Mouse (Mus musculus) cerebellum, adult 9-10 months (tissue): ENCODE data around the gene Ren1.
"Not testable (repeated sequence)": the region's sequence is repeated elsewhere in the genome, so short reads cannot be mapped to it uniquely, and the experiment has no call there.

Experiments used
- DNase-seq: peaks from one replicate; pipeline ENCODE4 v3.0.0; 2022

Ren1 gene

GRCm38 (mm10) chr1:133350210-133350609, at the start of gene Ren1:
Gene Ren1 (plus strand): TSS chr1:133350510.
- no peak for DNase-seq

DNA sequence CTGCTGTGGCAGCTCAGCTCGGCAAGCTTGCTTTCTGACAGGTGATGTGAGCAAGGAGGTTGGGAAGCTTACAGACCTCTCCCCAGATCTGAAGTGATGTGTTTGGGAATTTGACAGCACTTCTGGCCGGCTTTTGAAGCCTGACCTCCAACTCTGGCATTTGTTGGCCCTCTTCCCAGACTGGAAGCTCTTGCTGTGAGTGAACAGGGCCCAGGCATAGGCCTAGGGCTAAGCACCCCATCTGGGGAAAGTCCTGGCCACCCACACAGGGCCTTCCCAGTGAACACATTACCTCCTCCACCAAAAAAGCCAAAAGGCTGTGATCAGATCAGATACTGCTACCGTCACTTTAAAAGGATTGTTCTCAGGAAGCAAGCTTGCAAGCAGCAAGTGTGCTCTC, 47.8 kb upstream of the Ren1 start:
- peak; percentile 32 for DNase-seq

DNA sequence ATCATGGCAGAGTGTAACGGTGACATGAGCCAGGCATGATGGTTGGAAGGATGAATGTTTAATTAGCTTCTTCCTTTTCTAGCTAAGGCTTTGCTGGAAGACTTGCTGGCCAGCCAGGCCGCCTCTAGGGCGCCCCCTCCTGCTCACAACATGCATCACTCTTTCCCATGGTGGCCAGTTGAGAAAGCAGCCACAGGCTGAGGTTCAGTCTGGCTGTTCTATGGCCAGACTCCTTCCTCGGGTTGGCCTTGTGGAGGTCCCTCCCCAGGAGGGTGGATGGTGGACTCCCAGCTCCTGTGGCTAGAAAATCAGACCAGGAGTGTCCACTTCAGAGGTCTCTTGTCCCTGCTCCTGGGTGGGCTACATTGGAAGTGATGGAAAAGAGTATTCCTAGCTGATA, 43.5 kb upstream of the Ren1 start:
- DNase-seq, result peak; percentile 75

- peak; percentile 66 for DNase-seq
Measured at GRCm38 (mm10) chr1:133307318-133307717, 43.0 kb upstream of the Ren1 start.

- DNase-seq, result no peak
Measured at GRCm38 (mm10) chr1:133309652-133310267, 40.5 kb upstream of the Ren1 start, which contains the start of gene Golt1a. Gene Golt1a (plus strand): TSS chr1:133309800.

DNA sequence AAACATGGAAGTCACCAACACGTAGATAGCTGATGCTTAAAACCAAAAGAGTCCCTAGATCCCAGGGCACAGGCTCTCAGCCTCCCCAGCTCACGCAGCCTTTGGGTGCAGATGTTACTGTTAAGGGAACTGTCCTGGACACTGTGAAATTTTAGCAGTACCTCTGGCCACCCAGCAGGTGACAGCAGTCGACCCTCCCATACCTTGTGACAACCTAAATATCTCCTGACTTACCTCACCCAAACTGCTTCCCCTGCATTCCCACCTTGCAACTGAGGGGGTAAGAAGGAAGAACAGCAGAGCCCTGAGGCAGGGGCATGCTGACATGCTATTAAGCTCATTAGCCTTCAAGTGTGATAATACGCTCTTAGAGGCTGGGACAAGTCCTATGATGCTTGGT, 39.1 kb upstream of the Ren1 start:
- DNase-seq, result no peak

DNA sequence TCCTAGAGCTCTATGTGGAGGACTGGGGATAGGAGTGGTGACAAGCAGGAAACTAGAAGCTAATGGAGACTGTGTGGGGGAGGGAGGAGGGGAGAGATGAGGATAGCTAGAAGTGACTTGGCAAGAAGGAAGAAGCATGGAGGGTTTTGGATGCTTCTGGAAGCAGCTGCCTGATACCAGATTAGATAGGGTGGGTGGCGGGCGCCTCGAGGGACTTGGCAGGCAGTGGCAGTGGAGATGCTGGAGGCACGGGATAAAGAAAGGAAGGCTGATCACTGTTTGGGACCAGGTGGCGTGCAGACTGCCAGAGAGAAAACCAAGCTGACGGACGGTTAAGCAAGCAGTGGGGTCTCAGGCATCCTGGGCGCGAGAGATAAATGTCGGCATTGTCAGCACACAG, 38.4 kb upstream of the Ren1 start:
- DNase-seq, result no peak

DNA sequence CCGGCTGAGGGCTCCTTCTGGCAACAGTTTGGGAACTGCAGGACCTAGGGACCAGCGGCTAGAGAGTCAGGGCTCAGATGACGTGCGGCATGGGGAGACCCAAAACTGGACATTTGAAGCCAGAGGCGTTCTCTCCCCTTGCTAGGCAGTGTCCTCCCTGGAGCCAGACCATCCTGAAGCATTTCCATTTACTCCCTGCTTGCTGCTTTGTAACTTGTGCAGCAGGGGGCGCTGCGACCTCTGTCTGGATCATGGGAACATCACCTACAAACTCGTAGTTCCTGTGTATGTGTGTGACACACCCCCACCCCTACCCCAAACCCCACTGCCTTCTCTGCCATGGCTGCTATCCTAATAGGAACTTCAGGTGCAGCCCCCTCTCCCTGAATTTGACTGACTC, 35.9 kb upstream of the Ren1 start:
- no peak for DNase-seq

DNA sequence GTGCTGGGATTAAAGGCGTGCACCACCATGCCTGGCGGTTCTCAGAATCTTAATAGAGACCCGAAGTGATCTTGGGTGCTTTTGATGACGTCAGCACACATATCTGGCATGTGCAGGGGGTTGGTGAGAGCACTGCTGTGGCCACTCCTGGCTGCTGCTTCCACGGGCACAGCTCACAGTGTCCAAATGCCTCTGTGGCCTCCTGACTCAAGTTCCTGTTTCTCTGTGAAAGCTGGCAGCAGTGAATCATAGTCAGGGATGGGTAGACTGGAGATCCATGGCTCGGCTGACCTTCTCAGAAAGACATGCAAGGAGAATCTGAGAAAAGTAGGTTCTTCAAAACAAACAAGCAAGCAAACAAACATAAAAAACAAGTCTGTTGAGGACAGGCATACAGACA, 34.5 kb upstream of the Ren1 start:
- no peak for DNase-seq

DNA sequence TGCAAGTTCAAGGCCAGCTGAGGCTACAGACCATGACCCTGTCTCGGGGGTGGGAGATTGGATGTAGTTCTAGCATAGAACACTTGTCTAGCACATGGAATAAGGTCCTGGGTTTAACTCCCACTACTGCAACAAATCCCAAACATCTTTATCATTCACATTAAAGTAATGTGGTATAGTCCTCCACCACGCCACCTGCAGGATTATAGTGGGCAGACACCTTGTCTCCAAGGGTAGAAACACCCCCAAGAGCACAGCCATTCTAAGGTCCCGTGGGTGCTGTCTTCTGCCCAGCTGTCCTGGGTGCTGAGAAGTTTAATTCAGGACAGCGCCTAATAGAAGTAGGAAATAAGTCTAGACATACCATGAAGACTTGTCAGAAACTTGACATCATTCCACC, 33.7 kb upstream of the Ren1 start:
- DNase-seq, result no peak

DNA sequence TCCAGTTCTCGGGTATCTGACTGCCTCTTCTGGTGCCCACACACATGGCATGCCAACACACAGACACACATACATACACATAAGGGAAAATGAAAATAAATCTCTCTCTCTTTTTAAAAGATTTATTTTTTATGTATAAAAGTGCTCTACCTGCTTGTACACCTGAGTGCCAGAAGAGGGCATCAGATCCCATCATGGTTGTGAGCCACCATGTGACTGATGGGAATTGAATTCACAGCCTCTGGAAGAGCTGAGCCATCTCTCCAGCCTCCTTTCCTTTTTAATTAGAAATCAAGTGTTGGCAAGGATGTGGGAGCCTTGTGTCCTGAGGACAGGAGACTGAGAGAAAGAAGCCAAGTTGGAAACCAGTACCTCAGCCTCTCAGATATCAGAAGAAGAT, 33.2 kb upstream of the Ren1 start:
- no peak for DNase-seq

- no peak for DNase-seq
Measured at GRCm38 (mm10) chr1:133321267-133321925, 28.9 kb upstream of the Ren1 start, which contains the start of gene Kiss1. Gene Kiss1 (plus strand): TSS chr1:133321875.

GRCm38 (mm10) chr1:133323333-133323732, 27.0 kb upstream of the Ren1 start:
- DNase-seq, result no peak

GRCm38 (mm10) chr1:133325951-133326350, 24.4 kb upstream of the Ren1 start:
- DNase-seq, result no peak

DNA sequence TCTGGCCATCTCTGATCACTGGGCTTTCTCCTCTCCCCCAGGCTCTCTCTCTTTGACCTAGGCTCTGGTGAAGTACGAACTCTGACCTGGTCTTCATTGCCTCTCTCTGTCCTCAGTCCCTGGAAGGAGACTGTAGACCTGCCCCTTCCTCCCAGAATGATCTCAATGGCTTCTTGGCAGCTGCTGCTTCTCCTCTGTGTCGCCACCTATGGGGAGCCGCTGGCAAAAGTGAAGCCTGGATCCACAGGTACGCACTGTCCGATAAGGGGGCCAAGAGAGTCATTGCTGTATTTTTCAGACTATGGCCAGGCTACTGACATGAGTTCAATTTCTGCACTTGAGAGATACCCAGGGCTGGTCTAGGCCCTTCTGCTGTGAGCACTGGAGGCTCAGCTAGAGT, 23.2 kb upstream of the Ren1 start:
- DNase-seq, result no peak

GRCm38 (mm10) chr1:133328299-133328795, 22.0 kb upstream of the Ren1 start:
- no peak for DNase-seq

GRCm38 (mm10) chr1:133328896-133329637, 21.2 kb upstream of the Ren1 start:
- no peak for DNase-seq

DNA sequence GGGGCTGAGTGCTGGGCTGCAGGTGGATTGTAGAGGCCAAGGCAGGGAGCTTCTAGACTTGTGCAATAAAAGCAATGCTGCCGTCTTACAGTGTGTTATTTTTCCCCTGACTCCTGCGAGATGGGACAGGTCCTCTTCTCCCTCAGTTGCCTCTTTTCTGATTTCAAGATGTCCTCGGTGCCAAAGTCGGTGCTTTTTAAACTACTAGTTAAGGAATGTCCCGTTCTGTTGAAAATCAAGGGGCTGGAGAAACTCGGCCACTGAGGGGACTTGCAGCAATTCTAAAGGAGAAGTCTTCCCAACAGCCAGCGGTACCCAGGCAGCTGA, 20.7 kb upstream of the Ren1 start:
- no peak for DNase-seq

GRCm38 (mm10) chr1:133331142-133331541, 19.2 kb upstream of the Ren1 start:
- no peak for DNase-seq

DNA sequence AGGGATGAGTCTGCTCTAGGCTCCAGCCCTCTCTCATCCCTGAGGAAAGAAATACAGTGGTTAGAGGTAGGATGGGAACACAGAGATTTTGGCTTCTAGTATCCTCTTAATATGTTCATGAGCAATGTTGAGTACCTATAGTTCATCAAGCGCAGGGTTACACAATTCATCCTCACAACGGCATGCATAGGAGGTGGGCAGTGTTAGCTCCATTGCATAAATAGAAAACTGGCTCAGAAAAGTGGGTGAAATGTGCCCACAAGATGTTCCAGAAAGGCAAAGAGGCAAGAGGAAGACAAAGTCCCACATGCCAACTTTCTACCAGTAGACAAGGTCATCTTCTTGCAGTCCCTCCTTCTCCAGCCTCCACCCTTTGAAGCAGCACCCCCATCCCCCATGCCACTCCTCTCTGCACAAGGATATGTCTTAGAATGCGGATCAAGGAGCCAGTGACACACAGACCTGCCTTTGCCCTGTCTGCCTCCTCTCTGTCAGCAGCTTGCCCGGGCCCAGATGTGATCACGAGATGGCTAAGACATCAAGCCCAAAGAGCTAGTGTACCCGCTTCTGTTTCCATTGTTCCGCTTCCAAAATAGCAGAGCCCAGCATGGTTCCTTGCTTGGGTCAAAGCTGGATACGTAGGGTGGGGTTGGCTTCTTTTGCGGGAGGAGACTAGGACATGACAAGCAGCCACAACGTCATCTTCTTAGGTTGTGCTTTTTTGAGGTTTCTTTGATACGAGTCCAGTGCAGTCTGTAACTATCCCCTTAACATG, 17.5 kb upstream of the Ren1 start:
- no peak for DNase-seq

DNA sequence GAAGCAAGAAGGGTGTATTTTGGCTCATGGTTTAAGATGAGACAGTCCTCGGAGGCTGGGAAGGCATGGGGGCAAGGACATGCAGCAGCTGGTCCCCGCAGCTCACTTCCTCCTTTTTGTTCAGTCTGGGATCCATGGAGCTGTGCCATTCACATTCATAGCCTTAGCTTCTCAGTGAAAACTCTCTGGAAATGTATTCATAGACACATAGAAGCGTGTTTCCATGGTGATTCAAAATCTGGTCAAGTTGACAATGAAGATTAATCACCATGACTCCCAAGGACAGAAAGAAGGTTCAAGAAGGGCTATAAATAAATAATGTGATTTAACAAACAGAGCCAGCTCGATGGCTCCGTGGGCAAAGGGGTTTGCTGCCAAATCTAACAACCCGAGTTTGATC, 16.4 kb upstream of the Ren1 start:
- DNase-seq, result no peak

DNA sequence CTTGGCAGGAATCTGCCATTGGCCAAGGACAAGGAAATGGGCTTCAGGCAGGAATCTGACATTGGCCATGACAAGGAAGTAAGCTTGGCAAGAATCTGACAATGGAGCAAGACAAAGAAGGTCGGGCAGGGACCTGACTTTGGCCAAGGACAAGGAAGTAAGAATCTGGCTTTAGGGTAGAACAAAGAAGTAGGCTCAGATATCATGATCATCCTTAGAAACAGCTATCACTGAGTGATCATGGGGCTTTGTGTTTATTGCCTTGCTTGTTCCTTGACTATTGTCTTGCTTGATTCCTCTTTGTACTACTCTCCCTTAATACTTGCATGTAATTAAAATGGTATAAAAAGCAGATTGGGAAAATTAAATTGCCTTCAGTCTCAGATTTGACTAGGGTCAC, 9.9 kb upstream of the Ren1 start:
- not testable (repeated sequence) for DNase-seq

DNA sequence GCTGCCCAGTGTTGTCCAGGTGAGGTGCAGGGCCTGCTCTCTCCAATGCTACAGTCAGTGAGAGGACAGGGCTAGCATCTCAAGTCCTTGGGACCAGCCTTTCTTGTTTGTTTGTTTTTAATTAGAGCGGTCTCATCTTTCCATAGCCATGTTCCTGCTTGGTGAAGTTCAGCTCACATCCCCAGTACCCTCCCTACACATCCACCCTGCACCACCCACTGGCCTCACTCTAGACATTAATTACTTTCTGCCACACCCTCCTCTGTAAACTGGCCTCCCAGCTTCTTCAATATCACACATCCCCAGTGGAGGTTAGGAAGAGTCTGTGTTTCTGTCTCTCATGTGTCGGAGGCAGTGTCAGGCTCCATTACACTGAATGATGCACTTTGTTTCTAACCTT, 6.0 kb upstream of the Ren1 start:
- no peak for DNase-seq
